Mouse (Mus musculus): ENCODE measurements at regions not wholly inside any gene's neighbourhood (a gene's known extent, or its start where the extent isn't known, plus 50 kb on each side); places are given as distances from the start of the nearest gene placed in this dataset.

DNA sequence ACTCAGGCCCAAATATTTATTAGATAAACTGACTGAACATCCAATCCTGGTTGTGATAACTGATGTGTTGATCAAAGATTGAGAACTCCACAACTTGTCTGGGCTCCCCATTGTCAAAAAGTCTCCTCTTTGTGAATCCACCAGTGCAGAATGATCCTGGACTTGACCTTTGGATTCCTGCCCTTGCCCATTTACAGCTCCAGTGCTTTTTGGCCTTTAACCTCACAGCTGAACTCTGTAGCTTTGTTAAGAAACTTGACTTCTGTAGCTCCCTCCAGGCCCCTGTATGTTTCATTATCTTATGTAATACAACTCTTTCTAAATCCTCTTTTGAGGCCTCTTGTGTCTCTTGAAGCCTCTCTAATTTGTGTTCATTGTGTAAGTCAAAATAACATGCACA lies 1873.5 kb downstream of the Pcdh9 start:
- DNase-seq (ENCODE audit: low spot score): peak; percentile 13

DNA sequence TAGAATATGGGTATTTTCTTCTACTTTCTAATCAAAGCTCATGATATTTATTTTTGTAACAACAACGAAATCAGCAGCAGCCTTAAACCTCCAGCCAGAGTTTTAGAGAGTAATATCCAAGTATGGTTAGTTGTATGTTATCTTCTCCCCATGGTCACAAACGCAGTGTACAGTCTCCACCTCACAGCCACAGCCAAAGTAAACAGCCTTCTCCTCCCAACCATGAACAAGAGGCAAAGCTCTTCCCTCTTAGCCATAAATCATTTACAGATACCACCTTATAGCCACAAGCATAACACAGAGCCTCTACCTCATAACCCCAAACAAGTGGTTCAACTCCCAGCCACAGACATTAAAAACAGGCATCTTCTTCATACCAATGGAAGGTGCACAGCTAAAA lies 1899.2 kb downstream of the Pcdh9 start:
- DNase-seq (ENCODE audit: low spot score): no peak

Data from embryo, embryonic 10 days (tissue).